Mouse (Mus musculus) CH12.LX (cell line): Measurements from ENCODE around the gene Xrn2.

ENCODE experiments used
- CHD2 ChIP-seq: IDR thresholded peaks from 2 replicates; pipeline ENCODE4 v1.6.1; 2011; ENCODE audit warnings: low read length, improper control_type of control experiment
- CTCF ChIP-seq, 2 experiments: IDR thresholded peaks in 1 of 2; conservative IDR thresholded peaks in 1 of 2; 2 replicates each; pipeline ENCODE4 v1.5.1; 2011 to 2012; ENCODE audit warnings: low read depth in 2 of 2, low read length in 2 of 2, improper control_type of control experiment in 1 of 2, inconsistent platforms in 1 of 2, mild to moderate bottlenecking in 1 of 2, moderate library complexity in 1 of 2
- E2F4 ChIP-seq: IDR thresholded peaks from 2 replicates; pipeline ENCODE4 v1.6.1; 2011; ENCODE audit warnings: low read depth, low read length, improper control_type of control experiment; ENCODE audit not compliant: insufficient replicate concordance
- EP300 ChIP-seq: IDR thresholded peaks from 2 replicates; pipeline ENCODE4 v1.6.1; 2011; ENCODE audit warnings: low read length, improper control_type of control experiment
- GABPA ChIP-seq: IDR thresholded peaks from 2 replicates; pipeline ENCODE4 v1.6.1; 2012; ENCODE audit warnings: low read depth, low read length, improper control_type of control experiment, inconsistent platforms; ENCODE audit not compliant: insufficient replicate concordance
- JUN ChIP-seq: IDR thresholded peaks from 2 replicates; pipeline ENCODE4 v1.6.1; 2011; ENCODE audit warnings: low read depth, mild to moderate bottlenecking, low read length, improper control_type of control experiment, moderate library complexity; ENCODE audit not compliant: insufficient read depth
- KAT2A ChIP-seq: IDR thresholded peaks from 2 replicates; pipeline ENCODE4 v1.6.1; 2012; ENCODE audit warnings: low read length, improper control_type of control experiment, inconsistent platforms; ENCODE audit not compliant: insufficient replicate concordance
- MAFK ChIP-seq: IDR thresholded peaks from 2 replicates; pipeline ENCODE4 v1.6.1; 2011; ENCODE audit warnings: low read length, improper control_type of control experiment; ENCODE audit not compliant: insufficient replicate concordance
- MAX ChIP-seq: IDR thresholded peaks from 2 replicates; pipeline ENCODE4 v1.6.1; 2011; ENCODE audit warnings: low read length, improper control_type of control experiment
- MAZ ChIP-seq: IDR thresholded peaks from 2 replicates; pipeline ENCODE4 v1.6.1; 2012; ENCODE audit warnings: low read depth, mild to moderate bottlenecking, inconsistent platforms, low read length, improper control_type of control experiment, moderate library complexity
- PAX5 ChIP-seq: IDR thresholded peaks from 2 replicates; pipeline ENCODE4 v1.6.1; 2012; ENCODE audit warnings: low read length, inconsistent platforms, mixed read lengths
- POLR2A ChIP-seq: IDR thresholded peaks from 2 replicates; pipeline ENCODE4 v1.6.1; 2011; ENCODE audit warnings: low read depth, mild to moderate bottlenecking, improper control_type of control experiment, low read length
- ZNF384 ChIP-seq: IDR thresholded peaks from 2 replicates; pipeline ENCODE4 v1.6.1; 2012; ENCODE audit warnings: low read depth, low read length, improper control_type of control experiment, inconsistent platforms

- no peak for TF ChIP-seq KAT2A
- no peak for TF ChIP-seq CTCF (conservative IDR thresholded peaks at IDR 0.05 in 1 of 2, IDR thresholded peaks at IDR 0.05 in 1 of 2; ENCODE audit: low read depth in 2 of 2, low read length in 2 of 2)
- TF ChIP-seq MAZ = no peak
- TF ChIP-seq JUN = no peak
- TF ChIP-seq GABPA = no peak
- no peak for TF ChIP-seq POLR2A
- no peak for TF ChIP-seq ZNF384
- TF ChIP-seq EP300 = no peak
- no peak for TF ChIP-seq MAX
- no peak for TF ChIP-seq E2F4
- no peak for TF ChIP-seq MAFK
- no peak for TF ChIP-seq PAX5
- TF ChIP-seq CHD2 = no peak
These were observed 61.6 kb downstream of the Xrn2 start for GRCm38 (mm10) chr2:147074399-147074798.
